Mouse (Mus musculus): Measurements from ENCODE around the gene Fignl2. TPM values are rescaled to one million over a fixed set of nuclear protein-coding genes. Genes with fewer than 3 reads are reported as not detected.

Fignl2 gene
- polyA plus RNA-seq, 1 experiment: 0.02 TPM

- no peaks in the 10 kb centered on the region for H3K79me2 ChIP-seq (ENCODE audit: control insufficient read depth, insufficient read depth)
- H3ac ChIP-seq (ENCODE audit: control insufficient read depth, insufficient read length): no peak overlapping the region
- no peak overlapping the region for H3K4me2 ChIP-seq (ENCODE audit: low read depth)
- TF ChIP-seq POLR2AphosphoS2 (IDR thresholded peaks at IDR 0.05; ENCODE audit: insufficient read length, low read depth) (no peak), REST (IDR thresholded peaks at IDR 0.05; ENCODE audit: insufficient read depth, insufficient read length) (no peak), USF1 (IDR thresholded peaks at IDR 0.05; ENCODE audit: low read depth) (no peak), POLR2A (IDR thresholded peaks at IDR 0.05; ENCODE audit: insufficient read length, low read depth) (no peak), MYOD1 (IDR thresholded peaks at IDR 0.05; ENCODE audit: control insufficient read depth in 1 of 3, insufficient read length in 2 of 3, low read depth in 2 of 3) (no peak), MAX (IDR thresholded peaks at IDR 0.05; ENCODE audit: low read depth) (no peak), SRF (IDR thresholded peaks at IDR 0.05; ENCODE audit: control insufficient read depth, insufficient read length, low read depth) (no peak)
- no peak overlapping the region for H3K4me3 ChIP-seq
- H3K27me3 ChIP-seq (ENCODE audit: control insufficient read depth, insufficient read depth, insufficient read length): peaks cover 47% of the 10 kb centered on the region
- no peaks in the 10 kb centered on the region for H3K36me3 ChIP-seq (ENCODE audit: control insufficient read depth, insufficient read depth)
These were observed 23.8 kb downstream of the Fignl2 start for GRCm38 (mm10) chr15:101054541-101054940.

DNA sequence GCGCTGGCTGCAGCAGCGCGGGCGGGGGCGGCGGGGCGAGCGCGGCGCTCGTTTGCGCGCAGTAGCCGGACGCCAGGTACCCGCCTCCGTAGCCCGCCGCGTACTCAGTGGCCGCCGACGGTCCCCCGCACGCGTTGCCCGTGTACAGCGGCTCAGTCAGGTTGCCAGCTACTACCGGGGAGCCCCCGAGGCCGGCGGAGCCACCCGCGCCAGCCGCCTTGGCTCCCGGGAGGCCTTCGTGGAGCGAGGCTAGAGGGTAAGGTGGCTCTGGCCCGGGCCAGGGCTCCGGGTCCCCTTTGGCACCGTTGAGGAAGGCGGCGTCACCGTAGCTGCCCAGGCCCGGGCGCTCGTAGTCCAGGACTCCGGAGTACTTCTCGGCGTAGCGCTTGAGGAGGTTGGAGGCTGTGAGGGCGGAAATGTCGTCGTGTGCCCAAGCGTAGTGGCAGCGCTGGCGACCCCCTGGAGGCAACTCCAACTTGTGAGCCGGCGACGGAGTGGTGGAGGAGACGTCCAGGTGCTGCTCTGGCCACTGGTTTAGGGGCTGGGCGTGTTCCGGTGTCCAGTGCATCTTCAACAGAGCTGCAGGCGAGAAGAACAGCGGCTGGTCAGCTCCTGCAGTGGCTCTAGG, 24.4 kb downstream of the Fignl2 start:
- TF ChIP-seq TCF12 (IDR thresholded peaks at IDR 0.05; ENCODE audit: insufficient read depth, poor library complexity, severe bottlenecking): no peak
- TF ChIP-seq SRF (IDR thresholded peaks at IDR 0.05; ENCODE audit: control insufficient read depth, insufficient read length, low read depth): no peak
- no peak for TF ChIP-seq REST (IDR thresholded peaks at IDR 0.05; ENCODE audit: insufficient read depth, insufficient read length)
- no peak for TF ChIP-seq USF1 (IDR thresholded peaks at IDR 0.05; ENCODE audit: low read depth)
- no peak for TF ChIP-seq TCF3 (IDR thresholded peaks at IDR 0.05; ENCODE audit: insufficient read length, low read depth)
- H3ac ChIP-seq (ENCODE audit: control insufficient read depth, insufficient read length): no peak overlapping the region
- H3K36me3 ChIP-seq (ENCODE audit: control insufficient read depth, insufficient read depth): no peaks in the 10 kb centered on the region
- H3K79me2 ChIP-seq (ENCODE audit: control insufficient read depth, insufficient read depth): no peaks in the 10 kb centered on the region
- H3K4me3 ChIP-seq: no peak overlapping the region
- no peak overlapping the region for H3K4me2 ChIP-seq (ENCODE audit: low read depth)
- H3K27me3 ChIP-seq (ENCODE audit: control insufficient read depth, insufficient read depth, insufficient read length): peaks cover 47% of the 10 kb centered on the region

DNA sequence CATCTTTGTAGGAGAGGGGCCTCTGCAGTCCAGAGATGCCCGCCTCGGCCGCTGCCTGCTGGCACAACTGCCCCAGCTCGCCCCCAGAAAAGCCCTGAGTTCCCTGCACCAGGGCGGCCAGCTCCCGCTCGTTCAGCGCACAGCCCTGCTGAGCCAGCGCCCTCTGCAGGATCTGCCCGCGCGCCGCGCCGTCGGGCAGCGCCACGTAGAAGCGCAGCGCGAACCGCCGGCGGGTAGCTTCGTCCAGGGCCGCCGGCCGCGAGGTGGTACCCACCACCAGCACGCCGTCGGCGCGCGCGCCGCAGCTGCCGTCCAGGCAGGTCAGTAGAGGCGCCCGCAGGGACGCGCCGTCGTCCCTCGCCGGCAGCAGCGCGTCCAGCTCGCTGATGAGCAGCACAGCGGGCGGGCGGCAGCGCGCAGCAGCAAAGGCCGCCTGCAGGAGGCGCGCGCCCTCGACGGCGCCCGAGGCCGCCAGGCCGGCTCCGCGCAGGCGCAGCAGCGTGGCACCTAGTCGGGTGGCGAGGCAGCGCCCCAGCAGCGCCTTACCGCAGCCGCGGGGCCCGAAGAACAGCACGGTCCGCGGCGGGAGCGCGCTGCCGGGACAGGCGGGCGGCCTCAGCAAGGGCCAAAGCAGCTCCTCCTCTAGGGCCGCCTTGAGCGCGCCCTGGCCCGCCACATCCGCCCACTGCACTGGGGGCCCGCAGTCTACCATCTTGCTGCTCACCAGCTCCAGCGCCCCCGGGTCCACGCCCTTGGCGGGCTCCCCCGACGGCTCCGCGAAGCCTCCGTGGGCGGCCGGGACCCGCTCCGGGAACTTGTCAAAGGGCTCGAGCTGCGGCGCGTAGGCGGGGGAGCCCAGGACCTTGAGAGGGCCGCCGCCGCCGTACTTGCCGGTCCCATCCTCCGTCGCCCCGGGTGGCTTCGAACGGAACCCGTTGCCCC, 25.5 kb downstream of the Fignl2 start:
- H3K36me3 ChIP-seq (ENCODE audit: control insufficient read depth, insufficient read depth): no peaks in the 10 kb centered on the region
- H3ac ChIP-seq (ENCODE audit: control insufficient read depth, insufficient read length): no peak overlapping the region
- H3K79me2 ChIP-seq (ENCODE audit: control insufficient read depth, insufficient read depth): no peaks in the 10 kb centered on the region
- TF ChIP-seq REST (IDR thresholded peaks at IDR 0.05; ENCODE audit: insufficient read depth, insufficient read length): no peak
- no peak for TF ChIP-seq TCF3 (IDR thresholded peaks at IDR 0.05; ENCODE audit: insufficient read length, low read depth)
- no peak for TF ChIP-seq POLR2A (IDR thresholded peaks at IDR 0.05; ENCODE audit: insufficient read length, low read depth)
- TF ChIP-seq MAX (IDR thresholded peaks at IDR 0.05; ENCODE audit: low read depth): no peak
- no peak for TF ChIP-seq SRF (IDR thresholded peaks at IDR 0.05; ENCODE audit: control insufficient read depth, insufficient read length, low read depth)
- no peak for TF ChIP-seq MYOD1 (IDR thresholded peaks at IDR 0.05; ENCODE audit: control insufficient read depth in 1 of 3, insufficient read length in 2 of 3, low read depth in 2 of 3)
- no peak for TF ChIP-seq CEBPB (IDR thresholded peaks at IDR 0.05; ENCODE audit: insufficient read depth, poor library complexity, severe bottlenecking)
- no peak for TF ChIP-seq E2F4 (IDR thresholded peaks at IDR 0.05; ENCODE audit: insufficient read depth)
- TF ChIP-seq MYOG (IDR thresholded peaks at IDR 0.05; ENCODE audit: control insufficient read depth in 1 of 3, insufficient read depth in 1 of 3, insufficient read length in 2 of 3, low read depth in 2 of 3): no peak
- TF ChIP-seq POLR2AphosphoS2 (IDR thresholded peaks at IDR 0.05; ENCODE audit: insufficient read length, low read depth): no peak
- no peak for TF ChIP-seq TCF12 (IDR thresholded peaks at IDR 0.05; ENCODE audit: insufficient read depth, poor library complexity, severe bottlenecking)
- no peak for TF ChIP-seq USF1 (IDR thresholded peaks at IDR 0.05; ENCODE audit: low read depth)
- H3K27me3 ChIP-seq (ENCODE audit: control insufficient read depth, insufficient read depth, insufficient read length): peaks cover 49% of the 10 kb centered on the region
- no peak overlapping the region for H3K4me3 ChIP-seq
- H3K4me2 ChIP-seq (ENCODE audit: low read depth): no peak overlapping the region

GRCm38 (mm10) chr15:101051869-101052268, 26.5 kb downstream of the Fignl2 start:
- H3K4me3 ChIP-seq: no peak overlapping the region
- peaks cover 49% of the 10 kb centered on the region for H3K27me3 ChIP-seq (ENCODE audit: control insufficient read depth, insufficient read depth, insufficient read length)
- H3K79me2 ChIP-seq (ENCODE audit: control insufficient read depth, insufficient read depth): no peaks in the 10 kb centered on the region
- no peaks in the 10 kb centered on the region for H3K36me3 ChIP-seq (ENCODE audit: control insufficient read depth, insufficient read depth)
- TF ChIP-seq POLR2A (IDR thresholded peaks at IDR 0.05; ENCODE audit: insufficient read length, low read depth): no peak
- TF ChIP-seq MYOD1 (IDR thresholded peaks at IDR 0.05; ENCODE audit: control insufficient read depth in 1 of 3, insufficient read length in 2 of 3, low read depth in 2 of 3): no peak
- TF ChIP-seq REST (IDR thresholded peaks at IDR 0.05; ENCODE audit: insufficient read depth, insufficient read length): no peak
- no peak for TF ChIP-seq USF1 (IDR thresholded peaks at IDR 0.05; ENCODE audit: low read depth)
- no peak for TF ChIP-seq MYOG (IDR thresholded peaks at IDR 0.05; ENCODE audit: control insufficient read depth in 1 of 3, insufficient read depth in 1 of 3, insufficient read length in 2 of 3, low read depth in 2 of 3)
- TF ChIP-seq MAX (IDR thresholded peaks at IDR 0.05; ENCODE audit: low read depth): no peak
- TF ChIP-seq POLR2AphosphoS2 (IDR thresholded peaks at IDR 0.05; ENCODE audit: insufficient read length, low read depth): no peak
- no peak for TF ChIP-seq CEBPB (IDR thresholded peaks at IDR 0.05; ENCODE audit: insufficient read depth, poor library complexity, severe bottlenecking)
- TF ChIP-seq E2F4 (IDR thresholded peaks at IDR 0.05; ENCODE audit: insufficient read depth): no peak
- no peak for TF ChIP-seq SRF (IDR thresholded peaks at IDR 0.05; ENCODE audit: control insufficient read depth, insufficient read length, low read depth)
- no peak for TF ChIP-seq TCF3 (IDR thresholded peaks at IDR 0.05; ENCODE audit: insufficient read length, low read depth)
- no peak for TF ChIP-seq TCF12 (IDR thresholded peaks at IDR 0.05; ENCODE audit: insufficient read depth, poor library complexity, severe bottlenecking)
- H3K4me2 ChIP-seq (ENCODE audit: low read depth): no peak overlapping the region
- no peak overlapping the region for H3ac ChIP-seq (ENCODE audit: control insufficient read depth, insufficient read length)
